Mouse (Mus musculus) kidney, embryonic 14.5 days (tissue): ENCODE results near the gene Ppil3. TPM values are rescaled to one million over a fixed set of nuclear protein-coding genes. Genes with fewer than 3 reads are reported as not detected.

Experiments
- ATAC-seq: fragments of 200-750 bp; cut with Nextera tagmentation; 2 replicates; pipeline ENCODE4 v1.8.0; 2017; ENCODE audit warnings: moderate number of reproducible peaks, mild to moderate bottlenecking, moderate TSS enrichment, moderate library complexity; ENCODE audit not compliant: low FRiP score, low TSS enrichment
- H3K27ac ChIP-seq: fragments of 300-500 bp; sonication (generic); 2 replicates; pipeline ENCODE4 v1.5.1; 2014; ENCODE audit warnings: low read depth, mild to moderate bottlenecking, low read length, moderate library complexity, mixed read lengths
- H3K27me3 ChIP-seq: fragments of 300-500 bp; sonication (generic); 2 replicates; pipeline ENCODE4 v1.6.1; 2014; ENCODE audit warnings: mild to moderate bottlenecking, low read length; ENCODE audit not compliant: control insufficient read depth, insufficient read depth
- H3K36me3 ChIP-seq: fragments of 300-500 bp; sonication (generic); 2 replicates; pipeline ENCODE4 v1.6.1; 2014; ENCODE audit warnings: low read length, mixed read lengths; ENCODE audit not compliant: control insufficient read depth, insufficient read depth
- H3K4me1 ChIP-seq: fragments of 300-500 bp; sonication (generic); 2 replicates; pipeline ENCODE4 v1.6.1; 2014; ENCODE audit warnings: low read length, mixed read lengths; ENCODE audit not compliant: control insufficient read depth, insufficient read depth
- H3K4me2 ChIP-seq: fragments of 300-500 bp; sonication (generic); replicated peaks from 2 replicates; pipeline ENCODE4 v1.6.1; 2014; ENCODE audit warnings: low read depth, mild to moderate bottlenecking, low read length
- H3K4me3 ChIP-seq: fragments of 300-500 bp; sonication (generic); 2 replicates; pipeline ENCODE4 v1.5.1; 2014; ENCODE audit warnings: mild to moderate bottlenecking, low read length
- H3K9ac ChIP-seq: fragments of 300-500 bp; sonication (generic); 2 replicates; pipeline ENCODE4 v1.6.1; 2014; ENCODE audit warnings: low read depth, mild to moderate bottlenecking, low read length, moderate library complexity
- H3K9me3 ChIP-seq: fragments of 300-500 bp; sonication (generic); 2 replicates; pipeline ENCODE4 v1.6.1; 2016; ENCODE audit warnings: low read length; ENCODE audit not compliant: control insufficient read depth
- WGBS: fragments of 180-500 bp; shearing (Covaris S2); extraction: QIAGEN DNeasy Blood & Tissue Kit; methylation state at CpG from one replicate; pipeline ENCODE4 v1.1.7; 2014; 5-methylcytosine and 5-hydroxymethylcytosine counted together
- polyA plus RNA-seq: library from polyadenylated mRNA; unstranded; fragments of >200 nt; fragmentation: Nextera tagmentation; extraction: Ambion mirVana; gene quantifications from 2 replicates; pipeline ENCODE4 v1.2.1, GENCODE M21; 2014

The Ppil3 gene
- polyA plus RNA-seq, 1 experiment from 2014 or later = 56.1 TPM

GRCm38 (mm10) chr1:58382586-58383281 lies 62.6 kb downstream of the Ppil3 start:
- WGBS = 82% methylated on average over 5 of the region's 5 CpGs
- no peaks in the 10 kb centered on the region for H3K36me3 ChIP-seq
- ATAC-seq = 0 out of 2 replicates have a peak, but pooled peaks have one; percentile 24

More at GRCm38 (mm10) chr1:58382586-58383281, 62.6 kb downstream of the Ppil3 start:
- H3K4me1 ChIP-seq = no peaks in the 10 kb centered on the region
- no peak overlapping the region for H3K4me3 ChIP-seq
- no peak overlapping the region for H3K9ac ChIP-seq
- H3K27me3 ChIP-seq = no peaks in the 10 kb centered on the region
- no peak overlapping the region for H3K4me2 ChIP-seq
- H3K27ac ChIP-seq = no peak overlapping the region
- H3K9me3 ChIP-seq = no peaks in the 10 kb centered on the region

Other genes with a start within 250 kb of the Ppil3 start
- 0.14 TPM in 1 of 2 replicates, not detected in the other for gene Aox4, start 235.1 kb downstream of the Ppil3 start, polyA plus RNA-seq
- gene Aox2, start 167.2 kb downstream of the Ppil3 start, polyA plus RNA-seq = 0.06 and 0.12 TPM in 2 replicates
- 297 and 476 TPM in 2 replicates for gene Bzw1, start 52.6 kb downstream of the Ppil3 start, polyA plus RNA-seq
- 205 and 214 TPM in 2 replicates for gene Clk1, start 21.4 kb downstream of the Ppil3 start, polyA plus RNA-seq
- 57.2 and 57.3 TPM in 2 replicates for gene Nif3l1, start 335 bp downstream of the Ppil3 start, polyA plus RNA-seq
- gene Orc2, start 59.6 kb upstream of the Ppil3 start, polyA plus RNA-seq = 26.4 and 36.6 TPM in 2 replicates
- 6.1 and 9.6 TPM in 2 replicates for gene Fam126b, start 140.8 kb upstream of the Ppil3 start, polyA plus RNA-seq
- 174 and 250 TPM in 2 replicates for gene Ndufb3, start 140.9 kb upstream of the Ppil3 start, polyA plus RNA-seq